In the genomic region with DNA sequence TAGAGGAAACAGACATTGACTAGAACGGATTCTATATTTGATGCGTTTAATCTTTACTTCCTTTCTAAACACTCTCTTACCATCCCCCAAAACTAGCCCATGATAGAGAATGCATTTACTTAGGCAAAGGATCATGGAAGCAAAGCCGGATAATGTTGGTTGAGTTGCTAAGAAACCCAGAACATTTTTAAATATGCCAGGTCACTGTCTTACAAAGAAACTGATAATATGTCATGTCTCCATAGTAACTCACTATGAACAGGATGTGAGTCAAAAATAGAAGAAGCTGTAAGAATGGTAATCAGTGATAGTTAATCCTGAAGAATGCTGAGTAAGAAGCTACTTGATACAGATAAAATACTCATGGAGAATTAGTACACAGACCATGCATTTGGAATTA, we compare ENCODE assay signal across 24 mouse cellular contexts.
DNase-seq lines count a peak whose midpoint lies in the region; ATAC-seq and TF ChIP-seq lines count a peak whose summit lies in the region.
"Had no signal": no experiment of that assay in that cellular context is flagged by ENCODE, and none has a peak within 500 bp of the region (broad histone marks: within the 10 kb centered on the region; RNA-seq: fewer than 3 reads in every experiment).

No protein-coding gene starts in this region.

- H3K9ac ChIP-seq in forebrain, postnatal 0 days = no peak overlapping the region
- no peak overlapping the region for H3K9ac ChIP-seq in forebrain, embryonic 15.5 days (replicated peaks)
- H3K9ac ChIP-seq: embryonic facial prominence, embryonic 13.5 days; forebrain, embryonic 12.5 days; heart, embryonic 13.5 days; hindbrain, embryonic 13.5 days had no signal

- DNase-seq in forebrain, postnatal 0 days = peak; percentile 20
- peak in 1 of 2 experiments; percentile 14 for DNase-seq in layer of hippocampus, adult 2 months (ENCODE audit: low spot score in 2 of 2)
- DNase-seq in layer of hippocampus, adult 8-10 months (ENCODE audit: low spot score in 2 of 2) = no peak
- peak in 1 of 2 experiments; percentile 7 for DNase-seq in left cerebral cortex, adult 2 months (ENCODE audit: extremely low spot score in 1 of 2, low spot score in 2 of 2)
- DNase-seq in left cerebral cortex, adult 8-10 months (ENCODE audit: low spot score in 2 of 2) = no peak
- DNase-seq in brain, embryonic 18.5 days (ENCODE audit: low read depth, low spot score) = peak; percentile 26
- DNase-seq in gastrocnemius, postnatal 4 days (ENCODE audit: low spot score in 2 of 2) = no peak
- DNase-seq: adrenal gland, adult 8-10 months; adrenal gland, postnatal 36 days; B cell, adult 2 months; cerebellum, adult 18-20 months; cerebellum, adult 9-11 months; cerebellum, postnatal 36 days; gastrocnemius, adult 2 months; gastrocnemius, postnatal 25 days; heart, adult 11 months; heart, postnatal 4 days had no signal

- H3K27ac ChIP-seq in forebrain, postnatal 0 days (ENCODE audit: low read depth, low read length) = peak overlapping the region; percentile 16; the same call in 1 of the 2 replicates
- H3K27ac ChIP-seq in forebrain, embryonic 15.5 days (replicated peaks) = no peak overlapping the region
- peak overlapping the region; percentile 78 for H3K27ac ChIP-seq in layer of hippocampus, adult 2 months
- 0 out of 2 replicates have a peak overlapping the region, but pooled peaks have one; percentile 48 for H3K27ac ChIP-seq in left cerebral cortex, adult 2 months
- H3K27ac ChIP-seq: embryonic facial prominence, embryonic 13.5 days; forebrain, embryonic 12.5 days; gastrocnemius, adult 2 months; heart, embryonic 13.5 days; hindbrain, embryonic 13.5 days had no signal

- no peaks in the 10 kb centered on the region for H3K27me3 ChIP-seq in forebrain, postnatal 0 days (ENCODE audit: insufficient read depth, low read length)
- no peaks in the 10 kb centered on the region for H3K27me3 ChIP-seq in forebrain, embryonic 15.5 days
- H3K27me3 ChIP-seq: embryonic facial prominence, embryonic 13.5 days; forebrain, embryonic 12.5 days; heart, embryonic 13.5 days; hindbrain, embryonic 13.5 days had no signal

- no peak for TF ChIP-seq CTCF in forebrain, postnatal 0 days (IDR thresholded peaks at IDR 0.05; ENCODE audit: low read depth)
- no peak for TF ChIP-seq CTCF in layer of hippocampus, adult 2 months (conservative IDR thresholded peaks at IDR 0.05)
- TF ChIP-seq CTCF in left cerebral cortex, adult 2 months (IDR thresholded peaks at IDR 0.05) = no peak

- H3K9me3 ChIP-seq in forebrain, postnatal 0 days (ENCODE audit: low read length) = no peaks in the 10 kb centered on the region
- no peaks in the 10 kb centered on the region for H3K9me3 ChIP-seq in forebrain, embryonic 15.5 days
- H3K9me3 ChIP-seq: embryonic facial prominence, embryonic 13.5 days; forebrain, embryonic 12.5 days; G1E; heart, embryonic 13.5 days; hindbrain, embryonic 13.5 days had no signal

- ATAC-seq in forebrain, postnatal 0 days = peak; percentile 91
- no peak for ATAC-seq in forebrain, embryonic 15.5 days (replicated peaks)
- ATAC-seq: CD4-positive, CD25-positive, alpha-beta regulatory T cell, adult 4 months had no signal

- H3K4me2 ChIP-seq in forebrain, postnatal 0 days (ENCODE audit: low read depth) = no peak overlapping the region
- H3K4me2 ChIP-seq in forebrain, embryonic 15.5 days (replicated peaks) = no peak overlapping the region
- H3K4me2 ChIP-seq: embryonic facial prominence, embryonic 13.5 days; forebrain, embryonic 12.5 days; heart, embryonic 13.5 days; hindbrain, embryonic 13.5 days had no signal

- H3K36me3 ChIP-seq in forebrain, postnatal 0 days (ENCODE audit: insufficient read depth) = no peaks in the 10 kb centered on the region
- H3K36me3 ChIP-seq in forebrain, embryonic 15.5 days = no peaks in the 10 kb centered on the region
- H3K36me3 ChIP-seq: embryonic facial prominence, embryonic 13.5 days; forebrain, embryonic 12.5 days; G1E; heart, embryonic 13.5 days; hindbrain, embryonic 13.5 days had no signal

- intact Hi-C loops in left cerebral cortex, adult 2 months (cut with DNase I) = no loop called here

- WGBS in forebrain, postnatal 0 days = 73% methylated on average over 3 of the region's 3 CpGs
- 91% methylated on average over 3 of the region's 3 CpGs for WGBS in forebrain, embryonic 15.5 days

- H3K4me1 ChIP-seq in forebrain, postnatal 0 days (ENCODE audit: insufficient read depth) = no peaks in the 10 kb centered on the region
- H3K4me1 ChIP-seq in forebrain, embryonic 15.5 days = no peaks in the 10 kb centered on the region
- H3K4me1 ChIP-seq: embryonic facial prominence, embryonic 13.5 days; forebrain, embryonic 12.5 days; heart, embryonic 13.5 days; hindbrain, embryonic 13.5 days had no signal

- H3K4me3 ChIP-seq in forebrain, postnatal 0 days (ENCODE audit: low read depth, low read length) = no peak overlapping the region
- H3K4me3 ChIP-seq in forebrain, embryonic 15.5 days = no peak overlapping the region
- H3K4me3 ChIP-seq in layer of hippocampus, adult 2 months = no peak overlapping the region
- H3K4me3 ChIP-seq in left cerebral cortex, adult 2 months = no peak overlapping the region
- H3K4me3 ChIP-seq: embryonic facial prominence, embryonic 13.5 days; forebrain, embryonic 12.5 days; gastrocnemius, adult 2 months; heart, embryonic 13.5 days; hindbrain, embryonic 13.5 days had no signal

Comparison
In these comparisons a context has a peak if more than half of its experiments do, and no peak if none do; other contexts are left out.
1. DNase-seq: peak in forebrain, postnatal 0 days (single experiment) and brain, embryonic 18.5 days (single experiment); none in layer of hippocampus, adult 8-10 months (0 of 2), left cerebral cortex, adult 8-10 months (0 of 2) and gastrocnemius, postnatal 4 days (0 of 2).